Mouse (Mus musculus): ENCODE data around the gene Usmg5. TPM values are rescaled to one million over a fixed set of nuclear protein-coding genes. Genes with fewer than 3 reads are reported as not detected.
A peak's percentile ranks its signal among the peaks of the same experiment; 100 is the strongest.
"Not testable (repeated sequence)": the region's sequence is repeated elsewhere in the genome, so short reads cannot be mapped to it uniquely, and the experiment has no call there.

Gene Usmg5
- 1,062 and 1,136 TPM in 2 replicates for polyA plus RNA-seq (2014; fragmentation: Nextera tagmentation; extraction: Ambion mirVana)

DNA sequence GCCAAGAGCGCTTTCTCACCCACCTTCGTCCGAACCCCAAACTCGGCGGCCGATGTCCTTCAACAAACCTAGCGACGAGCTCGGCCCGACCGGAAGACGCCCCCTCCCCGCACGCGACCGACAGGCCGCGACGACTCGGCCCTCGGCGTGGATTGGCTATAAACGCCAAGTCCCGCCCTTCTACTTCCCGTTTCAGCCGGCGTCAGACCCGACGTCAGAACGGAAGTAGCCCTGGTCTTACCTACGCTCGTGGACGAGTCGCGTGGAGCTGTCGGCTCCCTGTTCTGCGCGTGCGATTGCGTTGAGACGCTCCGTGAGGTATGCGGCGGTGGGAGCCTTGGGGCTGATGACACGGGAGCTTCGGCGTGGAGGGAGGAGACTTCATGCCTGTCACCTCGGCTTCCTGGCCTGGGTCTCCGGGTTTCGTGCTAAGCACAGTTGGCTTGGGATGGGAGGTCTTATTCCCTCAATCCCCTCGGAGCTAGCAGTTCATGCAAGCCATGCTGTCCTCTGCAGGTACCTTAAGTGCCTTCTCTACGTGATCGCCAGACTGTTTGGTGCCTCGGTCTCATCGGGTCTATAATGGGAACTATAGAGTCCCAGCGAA is at the start of gene Usmg5, which contains the start of gene Pdcd11:
Gene Usmg5 (minus strand): TSS at position 98 of the 607 bp plus-strand sequence.
Gene Pdcd11 (plus strand): TSS at position 219 of the 607 bp plus-strand sequence.
- Histone ChIP-seq H3K4me2 (replicated peaks; ENCODE audit: low read depth, low read length) (peak within 1 kb of the TSS; percentile 69), H3K9me3 (ENCODE audit: control insufficient read depth, low read length) (no peaks in the 10 kb centered on the region), H3K27ac (ENCODE audit: low read depth, low read length) (peak within 1 kb of the TSS; percentile 56), H3K4me1 (replicated peaks; ENCODE audit: control insufficient read depth, insufficient read depth, low read length) (peaks cover 5% of the 10 kb centered on the region; the same call in 1 of the 2 replicates), H3K27me3 (ENCODE audit: control insufficient read depth, insufficient read depth, low read length) (no peaks in the 10 kb centered on the region), H3K36me3 (ENCODE audit: control insufficient read depth, insufficient read depth, low read length) (no peaks in the 10 kb centered on the region; the same call in 1 of the 2 replicates), H3K9ac (ENCODE audit: low read depth, low read length) (peak within 1 kb of the TSS; percentile 95), H3K4me3 (ENCODE audit: low read depth, low read length) (peak within 1 kb of the TSS; percentile 94)
- ATAC-seq (ENCODE audit: low FRiP score) (peak; percentile 99), DNase-seq (ENCODE audit: low spot score) (peak; percentile 98)
- under 1% methylated on average over 56 of the region's 56 CpGs for WGBS

GRCm38 (mm10) chr19:47139611-47140010 is 49.2 kb upstream of the Usmg5 start:
- not testable (repeated sequence) for H3K4me2 ChIP-seq (replicated peaks; ENCODE audit: low read depth, low read length); H3K27ac ChIP-seq (ENCODE audit: low read depth, low read length); ATAC-seq (ENCODE audit: low FRiP score); H3K4me3 ChIP-seq (ENCODE audit: low read depth, low read length); H3K9ac ChIP-seq (ENCODE audit: low read depth, low read length); H3K27me3 ChIP-seq (ENCODE audit: control insufficient read depth, insufficient read depth, low read length); H3K4me1 ChIP-seq (replicated peaks; ENCODE audit: control insufficient read depth, insufficient read depth, low read length); H3K36me3 ChIP-seq (ENCODE audit: control insufficient read depth, insufficient read depth, low read length); H3K9me3 ChIP-seq (ENCODE audit: control insufficient read depth, low read length); DNase-seq (ENCODE audit: low spot score)
- WGBS, result 38% methylated on average over 7 of the region's 7 CpGs

GRCm38 (mm10) chr19:47137771-47138421 is 47.4 kb upstream of the Usmg5 start, which contains the start of gene Calhm2:
Gene Calhm2 (minus strand): TSS chr19:47138294.
- H3K9ac ChIP-seq (ENCODE audit: low read depth, low read length), result peak within 1 kb of the TSS; percentile 45; the same call in 1 of the 2 replicates
- ATAC-seq (ENCODE audit: low FRiP score) (no peak), DNase-seq (ENCODE audit: low spot score) (peak; percentile 47)
- H3K4me3 ChIP-seq (ENCODE audit: low read depth, low read length), result peak within 1 kb of the TSS; percentile 18
- H3K27ac ChIP-seq (ENCODE audit: low read depth, low read length), result no peak within 1 kb of the TSS
- H3K36me3 ChIP-seq (ENCODE audit: control insufficient read depth, insufficient read depth, low read length), result no peaks in the 10 kb centered on the region
- peak within 1 kb of the TSS; percentile 35 for H3K4me2 ChIP-seq (replicated peaks; ENCODE audit: low read depth, low read length)
- peaks cover 5% of the 10 kb centered on the region; the same call in 1 of the 2 replicates for H3K4me1 ChIP-seq (replicated peaks; ENCODE audit: control insufficient read depth, insufficient read depth, low read length)
- H3K9me3 ChIP-seq (ENCODE audit: control insufficient read depth, low read length), result no peaks in the 10 kb centered on the region
- H3K27me3 ChIP-seq (ENCODE audit: control insufficient read depth, insufficient read depth, low read length), result no peaks in the 10 kb centered on the region
- WGBS, result 14% methylated on average over 28 of the region's 28 CpGs

DNA sequence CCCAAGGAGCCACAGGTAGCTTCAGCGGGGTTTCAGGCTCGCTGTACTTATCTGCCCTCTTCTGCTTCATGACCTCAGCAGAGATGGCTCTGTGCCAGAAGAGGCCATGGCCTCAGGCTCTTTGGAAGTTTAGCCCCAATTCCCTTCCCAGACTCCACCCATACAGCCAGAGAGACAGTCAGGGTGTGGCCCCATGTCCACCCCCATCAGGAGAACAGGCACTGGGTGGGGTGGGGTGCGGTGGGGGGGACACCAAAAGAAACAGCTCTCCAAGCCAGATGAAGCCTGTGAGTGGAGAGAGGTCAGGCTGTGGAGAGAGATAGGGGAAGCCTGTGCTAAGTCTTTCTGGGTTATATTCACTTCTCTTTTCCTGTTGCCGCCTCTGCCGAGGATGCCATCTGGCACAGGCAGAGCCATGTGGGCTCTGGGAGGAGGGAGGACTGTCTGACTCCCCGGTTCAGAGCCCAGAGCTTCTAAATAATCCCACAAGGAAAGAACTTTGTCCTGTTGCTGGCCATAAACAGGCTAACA is 46.7 kb upstream of the Usmg5 start:
- Histone ChIP-seq H3K36me3 (ENCODE audit: control insufficient read depth, insufficient read depth, low read length) (no peaks in the 10 kb centered on the region), H3K27ac (ENCODE audit: low read depth, low read length) (no peak overlapping the region), H3K27me3 (ENCODE audit: control insufficient read depth, insufficient read depth, low read length) (no peaks in the 10 kb centered on the region), H3K4me1 (replicated peaks; ENCODE audit: control insufficient read depth, insufficient read depth, low read length) (peaks cover 5% of the 10 kb centered on the region; the same call in 1 of the 2 replicates), H3K9ac (ENCODE audit: low read depth, low read length) (no peak overlapping the region; the same call in 1 of the 2 replicates), H3K4me2 (replicated peaks; ENCODE audit: low read depth, low read length) (peak overlapping the region; percentile 35; the same call in 1 of the 2 replicates), H3K4me3 (ENCODE audit: low read depth, low read length) (0 out of 2 replicates have a peak overlapping the region, but pooled peaks have one; percentile 18), H3K9me3 (ENCODE audit: control insufficient read depth, low read length) (no peaks in the 10 kb centered on the region)
- ATAC-seq (ENCODE audit: low FRiP score), result no peak
- 59% methylated on average over 6 of the region's 6 CpGs for WGBS
- no peak for DNase-seq (ENCODE audit: low spot score)

DNA sequence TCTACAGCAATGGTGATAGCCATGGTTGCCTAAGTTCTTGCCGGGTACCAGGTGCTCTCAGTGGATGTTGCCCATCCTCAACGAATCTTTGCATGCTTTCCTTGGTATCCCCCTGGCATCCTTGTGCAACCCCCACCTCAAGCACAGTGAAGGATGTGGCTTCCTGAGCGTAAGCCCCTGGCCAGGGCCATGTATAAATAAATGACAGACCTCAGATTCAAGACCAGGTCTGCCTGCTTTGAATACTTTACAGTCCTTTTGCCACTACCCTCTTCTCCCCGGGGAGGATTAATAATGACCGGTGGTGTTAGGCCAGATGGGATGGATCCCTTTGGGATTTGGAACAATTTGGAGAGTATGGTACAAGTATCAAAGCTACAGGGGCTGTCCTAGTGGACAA is 45.7 kb upstream of the Usmg5 start:
- Histone ChIP-seq H3K36me3 (ENCODE audit: control insufficient read depth, insufficient read depth, low read length) (peaks cover 3% of the 10 kb centered on the region; the same call in 1 of the 2 replicates), H3K27ac (ENCODE audit: low read depth, low read length) (no peak overlapping the region), H3K9ac (ENCODE audit: low read depth, low read length) (no peak overlapping the region), H3K27me3 (ENCODE audit: control insufficient read depth, insufficient read depth, low read length) (no peaks in the 10 kb centered on the region), H3K4me3 (ENCODE audit: low read depth, low read length) (no peak overlapping the region), H3K4me2 (replicated peaks; ENCODE audit: low read depth, low read length) (no peak overlapping the region), H3K9me3 (ENCODE audit: control insufficient read depth, low read length) (no peaks in the 10 kb centered on the region), H3K4me1 (replicated peaks; ENCODE audit: control insufficient read depth, insufficient read depth, low read length) (peaks cover 5% of the 10 kb centered on the region; the same call in 1 of the 2 replicates)
- DNase-seq (ENCODE audit: low spot score) (no peak), ATAC-seq (ENCODE audit: low FRiP score) (no peak)
- 87% methylated on average over 5 of the region's 5 CpGs for WGBS

GRCm38 (mm10) chr19:47135568-47135967 is 45.1 kb upstream of the Usmg5 start:
- H3K4me1 ChIP-seq (replicated peaks; ENCODE audit: control insufficient read depth, insufficient read depth, low read length), result peaks cover 5% of the 10 kb centered on the region; the same call in 1 of the 2 replicates
- DNase-seq (ENCODE audit: low spot score), result no peak
- no peaks in the 10 kb centered on the region for H3K9me3 ChIP-seq (ENCODE audit: control insufficient read depth, low read length)
- no peak overlapping the region for H3K4me3 ChIP-seq (ENCODE audit: low read depth, low read length)
- 90% methylated on average over 17 of the region's 17 CpGs for WGBS
- peaks cover 7% of the 10 kb centered on the region; the same call in 1 of the 2 replicates for H3K36me3 ChIP-seq (ENCODE audit: control insufficient read depth, insufficient read depth, low read length)
- H3K9ac ChIP-seq (ENCODE audit: low read depth, low read length), result no peak overlapping the region
- no peak overlapping the region for H3K27ac ChIP-seq (ENCODE audit: low read depth, low read length)
- no peaks in the 10 kb centered on the region for H3K27me3 ChIP-seq (ENCODE audit: control insufficient read depth, insufficient read depth, low read length)
- no peak overlapping the region for H3K4me2 ChIP-seq (replicated peaks; ENCODE audit: low read depth, low read length)
- no peak for ATAC-seq (ENCODE audit: low FRiP score)

DNA sequence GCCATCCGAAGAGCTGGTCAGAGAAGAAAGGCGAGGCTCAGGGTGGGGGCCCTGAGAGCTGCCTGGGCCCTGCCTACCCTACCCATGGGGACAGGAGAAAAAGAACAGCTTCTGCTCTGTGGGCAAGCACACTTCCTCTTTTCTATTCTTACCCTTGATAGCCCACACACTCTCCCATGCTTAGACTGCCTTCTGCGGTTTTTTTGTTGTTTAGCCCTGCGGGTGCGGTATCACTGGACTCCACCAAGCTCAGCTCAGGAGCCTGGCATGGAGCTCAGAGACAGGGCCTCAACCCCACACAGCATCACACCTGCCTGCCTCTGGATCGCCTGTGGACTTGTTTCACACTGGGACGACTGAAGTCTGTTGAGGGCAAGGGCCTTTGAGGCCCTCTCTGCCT is 42.7 kb upstream of the Usmg5 start:
- H3K4me3 ChIP-seq (ENCODE audit: low read depth, low read length), result no peak overlapping the region
- no peak overlapping the region for H3K9ac ChIP-seq (ENCODE audit: low read depth, low read length)
- no peaks in the 10 kb centered on the region for H3K9me3 ChIP-seq (ENCODE audit: control insufficient read depth, low read length)
- WGBS, result 91% methylated on average over 7 of the region's 7 CpGs
- H3K27me3 ChIP-seq (ENCODE audit: control insufficient read depth, insufficient read depth, low read length), result no peaks in the 10 kb centered on the region
- H3K36me3 ChIP-seq (ENCODE audit: control insufficient read depth, insufficient read depth, low read length), result peaks cover 15% of the 10 kb centered on the region
- no peak overlapping the region for H3K4me2 ChIP-seq (replicated peaks; ENCODE audit: low read depth, low read length)
- peaks cover 5% of the 10 kb centered on the region; the same call in 1 of the 2 replicates for H3K4me1 ChIP-seq (replicated peaks; ENCODE audit: control insufficient read depth, insufficient read depth, low read length)
- no peak for DNase-seq (ENCODE audit: low spot score)
- H3K27ac ChIP-seq (ENCODE audit: low read depth, low read length), result no peak overlapping the region
- no peak for ATAC-seq (ENCODE audit: low FRiP score)

DNA sequence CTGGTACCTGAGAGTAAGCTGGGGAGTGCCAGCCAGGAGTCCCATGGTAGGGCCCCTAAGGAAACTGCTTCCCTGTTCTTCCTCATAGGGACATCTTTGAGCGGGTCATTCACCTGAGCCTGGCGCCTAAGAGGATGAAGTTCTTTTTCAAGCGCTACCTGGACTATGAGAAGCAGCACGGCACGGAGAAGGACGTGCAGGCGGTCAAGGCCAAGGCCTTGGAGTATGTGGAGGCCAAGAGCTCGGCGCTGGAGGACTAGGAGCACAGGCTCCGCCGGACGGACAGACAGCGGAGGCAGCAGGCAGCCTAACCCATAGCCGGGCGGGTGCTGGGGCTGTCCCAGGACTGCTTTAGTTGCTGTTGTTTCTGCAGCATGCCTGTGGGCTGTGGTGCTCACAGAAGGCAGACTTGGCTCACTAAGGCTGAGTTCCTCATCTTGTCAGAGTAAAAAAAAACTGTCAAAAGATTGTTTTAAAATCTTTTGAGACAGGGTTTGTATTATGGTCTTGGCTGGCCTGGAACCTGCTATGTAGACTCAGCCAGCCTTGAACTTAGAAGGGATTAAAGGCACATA is 40.2 kb upstream of the Usmg5 start:
- Histone ChIP-seq H3K36me3 (ENCODE audit: control insufficient read depth, insufficient read depth, low read length) (peaks cover 23% of the 10 kb centered on the region), H3K4me1 (replicated peaks; ENCODE audit: control insufficient read depth, insufficient read depth, low read length) (no peaks in the 10 kb centered on the region), H3K9me3 (ENCODE audit: control insufficient read depth, low read length) (no peaks in the 10 kb centered on the region), H3K4me3 (ENCODE audit: low read depth, low read length) (no peak overlapping the region), H3K4me2 (replicated peaks; ENCODE audit: low read depth, low read length) (no peak overlapping the region), H3K27me3 (ENCODE audit: control insufficient read depth, insufficient read depth, low read length) (no peaks in the 10 kb centered on the region), H3K27ac (ENCODE audit: low read depth, low read length) (no peak overlapping the region), H3K9ac (ENCODE audit: low read depth, low read length) (no peak overlapping the region)
- no peak for ATAC-seq (ENCODE audit: low FRiP score)
- no peak for DNase-seq (ENCODE audit: low spot score)
- 96% methylated on average over 15 of the region's 15 CpGs for WGBS
